Mouse (Mus musculus) kidney, postnatal 0 days (tissue): ENCODE data around the gene Slc25a35. TPM values are rescaled to one million over a fixed set of nuclear protein-coding genes. Genes with fewer than 3 reads are reported as not detected.
"Not testable (repeated sequence)": the region's sequence is repeated elsewhere in the genome, so short reads cannot be mapped to it uniquely, and the experiment has no call there.

ENCODE experiments used
- ATAC-seq: fragments of 200-750 bp; cut with Nextera tagmentation; replicated peaks from 2 replicates; pipeline ENCODE4 v1.8.0; 2017; ENCODE audit warnings: low read depth, moderate number of reproducible peaks, moderate TSS enrichment, moderate library complexity; ENCODE audit not compliant: low FRiP score
- DNase-seq: peaks from one replicate; pipeline ENCODE4 v3.0.0-alpha.2; 2016; ENCODE audit warnings: low spot score
- H3K27ac ChIP-seq: fragments of 300-500 bp; sonication (generic); 2 replicates; pipeline ENCODE4 v1.5.1; 2014; ENCODE audit warnings: mild to moderate bottlenecking
- H3K27me3 ChIP-seq: fragments of 300-500 bp; sonication (generic); 2 replicates; pipeline ENCODE4 v1.6.1; 2014; ENCODE audit warnings: low read length, mixed read lengths; ENCODE audit not compliant: insufficient read depth
- H3K36me3 ChIP-seq: fragments of 300-500 bp; sonication (generic); 2 replicates; pipeline ENCODE4 v1.6.1; 2014; ENCODE audit warnings: low read length, mixed read lengths; ENCODE audit not compliant: insufficient read depth
- H3K4me1 ChIP-seq: fragments of 300-500 bp; sonication (generic); replicated peaks from 2 replicates; pipeline ENCODE4 v1.6.1; 2014; ENCODE audit warnings: antibody characterized with exemption, low read length, mixed read lengths; ENCODE audit not compliant: insufficient read depth
- H3K4me2 ChIP-seq: fragments of 300-500 bp; sonication (generic); 2 replicates; pipeline ENCODE4 v1.6.1; 2014; ENCODE audit warnings: mild to moderate bottlenecking, low read length, moderate library complexity, mixed read lengths
- H3K4me3 ChIP-seq: fragments of 300-500 bp; sonication (generic); replicated peaks from 2 replicates; pipeline ENCODE4 v1.5.1; 2014; ENCODE audit warnings: low read depth, low read length
- H3K9ac ChIP-seq: fragments of 300-500 bp; sonication (generic); 2 replicates; pipeline ENCODE4 v1.6.1; 2014; ENCODE audit warnings: low read depth, low read length
- H3K9me3 ChIP-seq: fragments of 300-500 bp; sonication (generic); replicated peaks from 2 replicates; pipeline ENCODE4 v1.6.1; 2016; ENCODE audit warnings: low read length, inconsistent platforms, mixed read lengths
- CTCF ChIP-seq: IDR thresholded peaks from 2 replicates; pipeline ENCODE4 v1.5.1; 2016; ENCODE audit warnings: antibody characterized with exemption, low read depth, mild to moderate bottlenecking, moderate library complexity
- WGBS: fragments of 180-500 bp; shearing (Covaris S2); extraction: QIAGEN DNeasy Blood & Tissue Kit; methylation state at CpG from one replicate; pipeline ENCODE4 v1.1.7; 2014; 5-methylcytosine and 5-hydroxymethylcytosine counted together
- polyA plus RNA-seq: library from polyadenylated mRNA; unstranded; fragments of >200 nt; fragmentation: Nextera tagmentation; extraction: Ambion mirVana; gene quantifications from 2 replicates; pipeline ENCODE4 v1.2.1, GENCODE M21; 2015

Slc25a35 gene
- polyA plus RNA-seq, 1 experiment from 2014 or later = 11.5 TPM

DNA sequence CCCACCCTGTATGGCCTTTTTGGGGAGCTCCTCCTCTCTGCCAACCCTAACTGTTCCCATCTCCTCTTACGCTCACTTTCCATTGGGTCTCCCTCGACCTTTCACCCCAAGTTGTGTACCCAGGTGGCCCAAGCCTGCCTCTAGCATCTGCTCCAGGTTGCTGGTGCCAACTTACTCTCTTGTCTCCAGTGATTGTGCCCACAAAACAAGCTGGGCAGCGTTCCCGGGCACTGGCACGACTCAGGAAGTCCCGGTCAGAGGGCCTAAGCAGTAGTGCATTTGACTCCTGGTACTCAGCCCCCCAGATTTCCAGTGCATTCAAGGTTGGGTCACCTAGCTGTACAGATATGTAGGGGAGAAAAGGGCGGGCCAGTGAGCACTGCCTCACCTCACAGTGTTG is 25.2 kb downstream of the Slc25a35 start:
- H3K27me3 ChIP-seq = no peaks in the 10 kb centered on the region
- no peak overlapping the region for H3K9ac ChIP-seq
- H3K4me2 ChIP-seq = no peak overlapping the region
- H3K4me3 ChIP-seq = no peak overlapping the region
- no peaks in the 10 kb centered on the region for H3K4me1 ChIP-seq
- ATAC-seq (no peak), DNase-seq (no peak)
- H3K9me3 ChIP-seq = no peaks in the 10 kb centered on the region
- 97% methylated on average over 7 of the region's 7 CpGs for WGBS
- H3K27ac ChIP-seq = no peak overlapping the region
- TF ChIP-seq CTCF = no peak
- H3K36me3 ChIP-seq = peaks cover 69% of the 10 kb centered on the region

DNA sequence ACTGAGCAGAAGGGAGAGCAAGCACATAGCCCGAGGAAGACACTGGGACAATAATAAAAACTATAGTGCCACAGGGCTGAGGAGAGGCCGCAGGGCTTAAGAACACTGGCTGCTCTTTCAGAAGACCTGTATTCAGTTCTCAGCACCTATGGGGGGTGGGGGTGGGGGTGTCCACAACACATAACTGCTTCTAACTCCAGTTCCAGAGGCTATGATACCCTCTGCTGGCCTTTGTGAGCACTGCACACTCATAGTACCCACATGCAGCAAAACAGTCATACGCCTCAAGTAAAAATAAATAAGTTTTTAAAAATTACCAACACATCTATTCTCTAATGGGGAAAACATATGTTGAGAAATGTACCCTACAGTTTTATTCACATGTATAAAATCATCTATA is 26.4 kb downstream of the Slc25a35 start:
- WGBS = 93% methylated on average over 3 of the region's 3 CpGs
- Histone ChIP-seq H3K4me1 (no peaks in the 10 kb centered on the region), H3K27ac (no peak overlapping the region), H3K36me3 (peaks cover 69% of the 10 kb centered on the region), H3K9me3 (no peaks in the 10 kb centered on the region), H3K4me3 (no peak overlapping the region), H3K9ac (no peak overlapping the region), H3K27me3 (no peaks in the 10 kb centered on the region), H3K4me2 (no peak overlapping the region)
- no peak for ATAC-seq
- peak; percentile 32; the same call in 1 of the 2 replicates for TF ChIP-seq CTCF
- DNase-seq = no peak

DNA sequence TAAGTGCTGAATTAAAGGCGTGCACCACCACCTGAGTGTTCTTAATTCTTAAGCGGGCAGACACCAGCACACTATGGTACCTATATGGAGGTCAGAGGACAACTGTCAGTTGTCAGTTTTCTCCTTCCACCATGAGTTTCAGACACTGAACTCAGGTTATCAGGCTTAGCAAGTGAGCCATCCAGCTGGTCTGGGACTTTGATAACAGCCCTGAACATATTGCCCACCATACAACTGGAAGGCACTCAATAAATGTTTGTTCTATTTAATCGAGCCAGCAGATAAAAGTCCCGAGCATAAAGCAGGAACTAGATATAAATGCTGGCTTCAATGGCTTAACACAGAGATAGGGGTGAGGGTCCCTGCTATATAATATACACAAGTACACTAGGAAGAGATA is 29.1 kb downstream of the Slc25a35 start:
- H3K4me2 ChIP-seq = no peak overlapping the region
- no peak for TF ChIP-seq CTCF
- no peaks in the 10 kb centered on the region for H3K9me3 ChIP-seq
- 98% methylated on average over 4 of the region's 4 CpGs for WGBS
- ATAC-seq = no peak
- no peak overlapping the region for H3K4me3 ChIP-seq
- DNase-seq = no peak
- peaks cover 70% of the 10 kb centered on the region for H3K36me3 ChIP-seq
- no peak overlapping the region for H3K27ac ChIP-seq
- no peaks in the 10 kb centered on the region for H3K27me3 ChIP-seq
- no peak overlapping the region for H3K9ac ChIP-seq
- no peaks in the 10 kb centered on the region for H3K4me1 ChIP-seq

DNA sequence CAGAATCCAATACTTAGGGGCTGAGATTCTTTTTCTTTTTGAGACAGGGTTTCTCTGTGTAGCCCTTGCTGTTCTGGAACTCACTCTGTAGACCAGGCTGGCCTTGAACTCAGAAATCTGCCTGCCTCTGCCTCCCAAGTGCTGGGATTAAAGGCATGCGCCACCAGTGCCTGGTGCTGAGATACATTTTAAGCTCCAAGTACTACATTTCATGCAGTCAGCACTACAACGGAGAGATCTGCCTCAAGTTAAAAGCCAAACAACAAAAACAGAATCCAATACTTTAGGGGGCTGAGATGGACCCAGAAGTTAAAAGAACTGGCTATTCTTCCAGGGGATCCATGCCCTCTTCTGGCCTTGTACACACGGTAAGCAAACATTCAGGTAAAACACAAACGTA is 34.9 kb downstream of the Slc25a35 start:
- not testable (repeated sequence) for H3K9ac ChIP-seq, H3K27me3 ChIP-seq, ATAC-seq, H3K4me3 ChIP-seq, H3K9me3 ChIP-seq, H3K4me2 ChIP-seq, H3K4me1 ChIP-seq, H3K27ac ChIP-seq, DNase-seq
- peaks cover 42% of the 10 kb centered on the region for H3K36me3 ChIP-seq
- WGBS = 91% methylated on average over 4 of the region's 4 CpGs

DNA sequence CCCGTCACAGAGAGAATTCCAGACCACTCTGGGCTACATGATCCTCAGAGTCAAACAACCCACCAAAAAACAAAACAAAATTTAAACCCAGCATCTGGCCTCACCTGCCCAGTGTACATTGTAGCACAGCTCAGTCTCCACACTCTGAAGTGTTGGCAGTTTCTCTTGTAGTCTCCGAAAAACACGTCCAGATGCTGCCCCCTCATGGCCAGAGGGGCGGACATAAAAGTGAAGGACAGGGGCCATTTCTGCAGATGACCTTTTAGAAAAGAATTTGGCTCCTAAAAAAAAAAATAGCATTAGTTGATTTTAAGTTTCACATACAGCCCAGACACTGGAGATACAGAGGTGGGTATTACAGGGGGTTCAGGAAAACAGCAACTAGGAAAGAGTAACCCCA is 35.7 kb downstream of the Slc25a35 start:
- no peak overlapping the region for H3K9ac ChIP-seq
- WGBS = 54% methylated on average over 4 of the region's 4 CpGs
- ATAC-seq (no peak), DNase-seq (peak; percentile 42)
- H3K4me2 ChIP-seq = no peak overlapping the region
- no peaks in the 10 kb centered on the region for H3K27me3 ChIP-seq
- no peaks in the 10 kb centered on the region for H3K9me3 ChIP-seq
- no peak overlapping the region for H3K27ac ChIP-seq
- H3K4me1 ChIP-seq = 0 out of 2 replicates have a peak, but pooled peaks cover 5% of the 10 kb centered on the region
- no peak overlapping the region for H3K4me3 ChIP-seq
- TF ChIP-seq CTCF = peak; percentile 46; the same call in 1 of the 2 replicates
- H3K36me3 ChIP-seq = peaks cover 36% of the 10 kb centered on the region

DNA sequence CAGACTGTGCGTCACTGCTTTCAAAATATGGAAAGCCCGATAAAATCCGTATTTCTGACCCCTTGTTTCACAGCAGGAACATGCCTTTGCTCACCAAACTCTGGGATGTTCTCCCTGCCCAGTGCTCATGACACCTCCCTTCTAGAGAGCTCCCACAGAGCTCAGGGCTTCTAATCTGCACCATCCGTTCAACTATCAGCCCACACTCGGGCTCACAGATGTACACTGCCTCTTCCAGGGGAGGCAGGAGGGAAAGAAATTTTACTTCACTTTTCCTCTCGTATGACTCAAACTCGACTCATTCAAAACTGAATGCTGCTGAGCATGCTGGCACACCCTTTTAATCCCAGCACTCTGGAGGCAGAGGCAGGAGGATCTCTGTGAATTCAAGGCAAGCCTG is 37.3 kb downstream of the Slc25a35 start:
- WGBS = 86% methylated on average over 7 of the region's 7 CpGs
- H3K36me3 ChIP-seq = peaks cover 24% of the 10 kb centered on the region
- no peaks in the 10 kb centered on the region for H3K9me3 ChIP-seq
- no peak overlapping the region for H3K9ac ChIP-seq
- no peak overlapping the region for H3K4me2 ChIP-seq
- TF ChIP-seq CTCF = no peak
- H3K27ac ChIP-seq = no peak overlapping the region
- no peak overlapping the region for H3K4me3 ChIP-seq
- no peak for ATAC-seq
- 0 out of 2 replicates have a peak, but pooled peaks cover 5% of the 10 kb centered on the region for H3K4me1 ChIP-seq
- DNase-seq = no peak
- H3K27me3 ChIP-seq = no peaks in the 10 kb centered on the region

DNA sequence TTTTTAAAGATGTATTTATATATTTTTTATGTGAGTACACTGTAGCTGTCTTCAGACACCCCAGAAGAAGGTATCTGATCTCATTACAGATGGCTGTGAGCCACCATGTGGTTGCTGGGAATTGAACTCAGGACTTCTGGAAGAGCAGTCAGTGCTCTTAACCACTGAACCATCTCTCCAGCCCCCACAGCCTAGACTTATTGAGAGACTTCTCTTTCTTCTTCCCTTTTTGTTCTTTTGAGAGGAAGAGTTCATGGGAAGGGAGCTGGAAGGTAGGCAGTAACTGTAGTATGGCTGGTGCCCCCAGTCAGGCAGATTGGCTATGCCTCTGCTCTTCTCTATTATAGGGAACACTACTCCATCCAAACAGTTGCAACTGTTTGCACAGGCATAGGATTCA is 38.6 kb downstream of the Slc25a35 start:
- not testable (repeated sequence) for DNase-seq, H3K4me2 ChIP-seq, H3K27ac ChIP-seq, H3K9ac ChIP-seq, H3K4me3 ChIP-seq, H3K9me3 ChIP-seq, ATAC-seq, H3K27me3 ChIP-seq, H3K4me1 ChIP-seq, H3K36me3 ChIP-seq
